Mouse (Mus musculus): Measurements from ENCODE around the gene Btnl6. TPM values are rescaled to one million over a fixed set of nuclear protein-coding genes. Genes with fewer than 3 reads are reported as not detected.

Gene Btnl6
- 0.53 and 0.68 TPM in 2 replicates for polyA plus RNA-seq (2012; rRNA removed)

DNA sequence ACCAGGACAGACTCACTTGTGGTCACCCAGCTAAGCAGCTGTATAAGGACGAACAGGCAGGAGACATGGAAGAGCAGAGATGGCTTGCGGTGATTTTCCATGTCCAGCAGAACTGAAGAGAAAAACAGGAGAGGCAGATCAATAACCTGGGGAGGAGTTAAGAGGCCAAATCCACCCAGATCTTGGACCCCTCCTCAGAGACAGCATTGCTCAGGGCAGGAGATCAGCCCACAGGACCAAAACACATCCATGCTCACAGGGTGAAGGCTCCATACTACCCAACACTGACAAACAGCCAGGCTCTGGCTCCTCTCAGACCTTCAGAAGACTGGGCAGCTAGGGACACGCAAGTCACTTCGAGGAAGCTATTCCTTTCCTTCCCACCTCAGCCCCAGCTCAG lies at the start of gene Btnl6:
TSS of gene Btnl6 (minus strand) at position 101 of the 400 bp plus-strand sequence.
- 91% methylated on average over 4 of the region's 4 CpGs for WGBS
- Histone ChIP-seq H3K4me3 (ENCODE audit: control insufficient read depth, insufficient read depth, low read length) (no peak within 1 kb of the TSS), H3K27me3 (ENCODE audit: control insufficient read depth, insufficient read depth, low read length) (no peaks in the 10 kb centered on the region), H3K4me1 (replicated peaks; ENCODE audit: control insufficient read depth, insufficient read depth, low read length) (no peaks in the 10 kb centered on the region), H3K36me3 (ENCODE audit: control insufficient read depth, insufficient read depth, low read length) (no peaks in the 10 kb centered on the region), H3K27ac (ENCODE audit: control insufficient read depth, insufficient read depth, low read length) (no peak within 1 kb of the TSS)
- TF ChIP-seq POLR2A (IDR thresholded peaks at IDR 0.05; ENCODE audit: control insufficient read depth, extremely low read depth, insufficient read depth, low read length, poor library complexity) (no peak), CTCF (IDR thresholded peaks at IDR 0.05; ENCODE audit: borderline replicate concordance, control insufficient read depth, extremely low read depth, insufficient read depth, low read length, poor library complexity) (no peak)
- no peak for DNase-seq

DNA sequence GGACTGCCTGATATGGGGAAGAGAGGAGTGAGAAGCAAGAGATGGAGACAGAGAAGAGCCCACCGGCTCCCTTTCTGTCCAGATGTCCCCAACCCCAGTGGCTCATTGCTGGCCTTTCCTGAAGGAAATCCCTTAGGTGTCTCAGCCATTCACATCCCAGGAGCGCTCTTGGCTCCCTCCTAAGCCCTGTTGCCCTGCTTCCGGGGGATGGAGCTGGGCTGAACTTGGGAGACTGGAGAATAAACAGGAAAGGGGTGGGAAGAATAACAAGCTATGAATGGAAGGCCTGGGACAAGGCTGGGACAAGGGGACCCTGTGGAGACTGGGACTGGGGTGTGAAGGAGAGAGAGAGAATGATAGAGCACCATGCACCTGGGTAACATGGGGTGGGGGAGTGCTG lies 47.6 kb upstream of the Btnl6 start:
- H3K36me3 ChIP-seq (ENCODE audit: control insufficient read depth, insufficient read depth, low read length), result no peaks in the 10 kb centered on the region
- H3K27ac ChIP-seq (ENCODE audit: control insufficient read depth, insufficient read depth, low read length), result no peak overlapping the region
- TF ChIP-seq CTCF (IDR thresholded peaks at IDR 0.05; ENCODE audit: borderline replicate concordance, control insufficient read depth, extremely low read depth, insufficient read depth, low read length, poor library complexity) (no peak), POLR2A (IDR thresholded peaks at IDR 0.05; ENCODE audit: control insufficient read depth, extremely low read depth, insufficient read depth, low read length, poor library complexity) (no peak)
- H3K4me3 ChIP-seq (ENCODE audit: control insufficient read depth, insufficient read depth, low read length), result no peak overlapping the region
- H3K27me3 ChIP-seq (ENCODE audit: control insufficient read depth, insufficient read depth, low read length), result no peaks in the 10 kb centered on the region
- no peak for DNase-seq
- WGBS, result 95% methylated on average over 3 of the region's 3 CpGs
- peaks cover 5% of the 10 kb centered on the region for H3K4me1 ChIP-seq (replicated peaks; ENCODE audit: control insufficient read depth, insufficient read depth, low read length)

- no peaks in the 10 kb centered on the region for H3K27me3 ChIP-seq (ENCODE audit: control insufficient read depth, insufficient read depth, low read length)
- H3K4me1 ChIP-seq (replicated peaks; ENCODE audit: control insufficient read depth, insufficient read depth, low read length), result peaks cover 5% of the 10 kb centered on the region
- H3K4me3 ChIP-seq (ENCODE audit: control insufficient read depth, insufficient read depth, low read length), result no peak within 1 kb of the TSS
- DNase-seq, result no peak
- TF ChIP-seq POLR2A (IDR thresholded peaks at IDR 0.05; ENCODE audit: control insufficient read depth, extremely low read depth, insufficient read depth, low read length, poor library complexity) (no peak), CTCF (IDR thresholded peaks at IDR 0.05; ENCODE audit: borderline replicate concordance, control insufficient read depth, extremely low read depth, insufficient read depth, low read length, poor library complexity) (no peak)
- no peak within 1 kb of the TSS for H3K27ac ChIP-seq (ENCODE audit: control insufficient read depth, insufficient read depth, low read length)
- 26% methylated on average over 6 of the region's 6 CpGs for WGBS
- no peaks in the 10 kb centered on the region for H3K36me3 ChIP-seq (ENCODE audit: control insufficient read depth, insufficient read depth, low read length)
Observed at GRCm38 (mm10) chr17:34564003-34564421, 46.9 kb upstream of the Btnl6 start, which contains the start of gene Notch4. Gene Notch4 (plus strand): TSS chr17:34564268.

GRCm38 (mm10) chr17:34563354-34563753 lies 46.2 kb upstream of the Btnl6 start:
- 90% methylated on average over 11 of the region's 11 CpGs for WGBS

DNA sequence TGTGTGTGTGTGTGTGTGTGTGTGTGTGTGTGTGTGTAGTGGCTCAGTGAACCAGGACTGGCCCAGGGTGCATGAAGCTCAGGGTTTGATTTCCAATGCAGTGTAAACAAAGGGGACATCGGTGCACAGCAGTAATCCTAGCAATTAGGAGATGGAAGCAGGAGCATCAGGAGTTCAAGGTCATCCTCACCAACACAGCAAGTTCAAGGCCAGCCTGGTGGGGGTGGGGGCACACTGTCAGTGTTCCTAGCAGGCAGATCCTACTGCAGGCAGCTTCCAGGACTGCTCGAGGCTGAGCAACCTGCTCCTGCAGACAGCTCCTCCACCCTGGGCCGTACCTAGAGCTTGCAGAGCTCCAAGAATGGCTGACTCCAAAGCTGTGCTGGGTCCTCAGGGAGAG lies 45.4 kb upstream of the Btnl6 start:
- peaks cover 5% of the 10 kb centered on the region for H3K4me1 ChIP-seq (replicated peaks; ENCODE audit: control insufficient read depth, insufficient read depth, low read length)
- 93% methylated on average over 3 of the region's 3 CpGs for WGBS
- H3K36me3 ChIP-seq (ENCODE audit: control insufficient read depth, insufficient read depth, low read length), result no peaks in the 10 kb centered on the region
- H3K27ac ChIP-seq (ENCODE audit: control insufficient read depth, insufficient read depth, low read length), result no peak overlapping the region
- no peak for DNase-seq
- TF ChIP-seq CTCF (IDR thresholded peaks at IDR 0.05; ENCODE audit: borderline replicate concordance, control insufficient read depth, extremely low read depth, insufficient read depth, low read length, poor library complexity), result no peak
- TF ChIP-seq POLR2A (IDR thresholded peaks at IDR 0.05; ENCODE audit: control insufficient read depth, extremely low read depth, insufficient read depth, low read length, poor library complexity), result no peak
- no peaks in the 10 kb centered on the region for H3K27me3 ChIP-seq (ENCODE audit: control insufficient read depth, insufficient read depth, low read length)
- H3K4me3 ChIP-seq (ENCODE audit: control insufficient read depth, insufficient read depth, low read length), result no peak overlapping the region

More at GRCm38 (mm10) chr17:34563354-34563753, 46.2 kb upstream of the Btnl6 start:
- DNase-seq, result no peak
- no peak overlapping the region for H3K27ac ChIP-seq (ENCODE audit: control insufficient read depth, insufficient read depth, low read length)
- no peaks in the 10 kb centered on the region for H3K36me3 ChIP-seq (ENCODE audit: control insufficient read depth, insufficient read depth, low read length)
- TF ChIP-seq CTCF (IDR thresholded peaks at IDR 0.05; ENCODE audit: borderline replicate concordance, control insufficient read depth, extremely low read depth, insufficient read depth, low read length, poor library complexity), result no peak
- TF ChIP-seq POLR2A (IDR thresholded peaks at IDR 0.05; ENCODE audit: control insufficient read depth, extremely low read depth, insufficient read depth, low read length, poor library complexity), result no peak
- peaks cover 5% of the 10 kb centered on the region for H3K4me1 ChIP-seq (replicated peaks; ENCODE audit: control insufficient read depth, insufficient read depth, low read length)
- no peak overlapping the region for H3K4me3 ChIP-seq (ENCODE audit: control insufficient read depth, insufficient read depth, low read length)
- H3K27me3 ChIP-seq (ENCODE audit: control insufficient read depth, insufficient read depth, low read length), result no peaks in the 10 kb centered on the region

GRCm38 (mm10) chr17:34561200-34561599 lies 44.0 kb upstream of the Btnl6 start:
- H3K27ac ChIP-seq (ENCODE audit: control insufficient read depth, insufficient read depth, low read length), result no peak overlapping the region

GRCm38 (mm10) chr17:34560438-34560837 lies 43.3 kb upstream of the Btnl6 start:
- no peak for TF ChIP-seq CTCF (IDR thresholded peaks at IDR 0.05; ENCODE audit: borderline replicate concordance, control insufficient read depth, extremely low read depth, insufficient read depth, low read length, poor library complexity)
- TF ChIP-seq POLR2A (IDR thresholded peaks at IDR 0.05; ENCODE audit: control insufficient read depth, extremely low read depth, insufficient read depth, low read length, poor library complexity), result no peak
- H3K27me3 ChIP-seq (ENCODE audit: control insufficient read depth, insufficient read depth, low read length), result no peaks in the 10 kb centered on the region
- no peaks in the 10 kb centered on the region for H3K36me3 ChIP-seq (ENCODE audit: control insufficient read depth, insufficient read depth, low read length)
- DNase-seq, result no peak
- H3K4me1 ChIP-seq (replicated peaks; ENCODE audit: control insufficient read depth, insufficient read depth, low read length), result peaks cover 5% of the 10 kb centered on the region
- no peak overlapping the region for H3K27ac ChIP-seq (ENCODE audit: control insufficient read depth, insufficient read depth, low read length)
- H3K4me3 ChIP-seq (ENCODE audit: control insufficient read depth, insufficient read depth, low read length), result no peak overlapping the region
- 91% methylated on average over 6 of the region's 6 CpGs for WGBS

More at GRCm38 (mm10) chr17:34561200-34561599, 44.0 kb upstream of the Btnl6 start:
- whole genome bisulfite sequencing, result 10% methylated on average over 8 of the region's 8 CpGs
- peaks cover 5% of the 10 kb centered on the region for H3K4me1 ChIP-seq (replicated peaks; ENCODE audit: control insufficient read depth, insufficient read depth, low read length)
- TF ChIP-seq POLR2A (IDR thresholded peaks at IDR 0.05; ENCODE audit: control insufficient read depth, extremely low read depth, insufficient read depth, low read length, poor library complexity), result no peak
- no peak for TF ChIP-seq CTCF (IDR thresholded peaks at IDR 0.05; ENCODE audit: borderline replicate concordance, control insufficient read depth, extremely low read depth, insufficient read depth, low read length, poor library complexity)
- no peak overlapping the region for H3K4me3 ChIP-seq (ENCODE audit: control insufficient read depth, insufficient read depth, low read length)
- no peak for DNase-seq
- H3K36me3 ChIP-seq (ENCODE audit: control insufficient read depth, insufficient read depth, low read length), result no peaks in the 10 kb centered on the region
- no peaks in the 10 kb centered on the region for H3K27me3 ChIP-seq (ENCODE audit: control insufficient read depth, insufficient read depth, low read length)
